Mouse (Mus musculus): ENCODE measurements at regions not wholly inside any gene's neighbourhood (a gene's known extent, or its start where the extent isn't known, plus 50 kb on each side); places are given as distances from the start of the nearest gene placed in this dataset.

DNA sequence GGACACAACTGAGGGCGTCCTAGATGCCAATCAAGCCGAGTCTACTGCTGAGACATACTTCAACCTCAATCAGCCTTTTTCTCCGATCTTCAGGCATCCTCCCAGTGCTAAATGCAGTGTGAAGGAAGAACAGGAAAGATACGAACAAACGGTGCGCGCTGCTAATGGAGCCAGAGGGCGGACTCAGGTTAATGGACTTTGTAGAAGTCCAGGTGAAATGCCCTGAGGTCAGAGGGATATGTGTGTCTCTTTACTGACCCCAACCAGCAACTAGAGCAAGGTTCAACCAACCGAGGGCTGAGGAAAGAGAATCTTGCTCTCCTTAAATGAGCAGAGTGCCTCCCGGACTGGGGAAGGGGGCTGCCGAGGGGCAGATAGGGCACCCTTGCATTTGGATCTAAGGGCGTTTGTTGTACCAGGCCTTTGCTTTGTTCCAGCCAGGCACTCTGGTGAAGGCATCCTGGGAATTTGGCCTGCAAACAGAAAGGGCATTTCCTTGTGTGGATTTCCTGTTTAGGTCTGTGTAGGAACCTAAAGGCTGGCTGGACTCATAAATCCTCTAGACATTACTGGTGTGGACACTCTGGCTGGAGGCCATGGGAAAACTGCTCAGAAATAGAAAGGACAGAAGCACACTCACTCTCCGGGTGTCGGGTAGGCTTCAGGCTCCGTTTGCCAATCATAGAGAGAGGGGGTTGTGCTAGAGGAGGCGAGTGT, 62.7 kb upstream of the Ahctf1 start:
- Histone ChIP-seq H3K4me2 (ENCODE audit: low read length) (no peak overlapping the region), H3K4me3 (replicated peaks; ENCODE audit: low read length) (no peak overlapping the region), H3K9ac (replicated peaks; ENCODE audit: low read depth, low read length) (no peak overlapping the region), H3K27me3 (replicated peaks; ENCODE audit: control insufficient read depth, insufficient read depth, low read length) (no peaks in the 10 kb centered on the region), H3K27ac (ENCODE audit: low read length) (no peak overlapping the region), H3K4me1 (replicated peaks; ENCODE audit: control insufficient read depth, insufficient read depth, low read length) (no peaks in the 10 kb centered on the region), H3K36me3 (ENCODE audit: control insufficient read depth, insufficient read depth) (no peaks in the 10 kb centered on the region), H3K9me3 (ENCODE audit: control insufficient read depth, low read length) (no peaks in the 10 kb centered on the region)
- 84% methylated on average over 16 of the region's 16 CpGs for WGBS
- ATAC-seq = no peak

DNA sequence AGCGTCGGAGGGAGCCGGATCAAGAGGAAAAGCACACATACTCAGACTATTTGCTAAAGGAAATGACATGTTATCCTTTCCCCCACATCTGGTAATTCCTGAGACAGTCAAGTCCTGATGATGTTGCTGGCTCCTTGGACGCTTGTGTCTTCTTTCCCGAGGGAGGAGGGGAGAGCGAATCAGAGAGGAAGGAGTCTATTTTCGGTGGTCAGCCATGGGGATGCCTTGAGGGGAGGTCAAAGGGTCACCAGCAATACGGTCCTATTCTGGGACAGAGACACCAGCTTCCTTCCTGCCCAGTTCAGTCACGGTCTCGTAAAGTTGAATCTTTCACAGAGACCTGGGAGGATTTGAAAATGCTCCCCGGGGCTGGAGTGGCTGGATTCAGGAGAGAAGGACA, 62.1 kb upstream of the Ahctf1 start:
- no peak overlapping the region for H3K27ac ChIP-seq (ENCODE audit: low read length)
- WGBS = 83% methylated on average over 11 of the region's 11 CpGs
- no peaks in the 10 kb centered on the region for H3K9me3 ChIP-seq (ENCODE audit: control insufficient read depth, low read length)
- no peak overlapping the region for H3K4me3 ChIP-seq (replicated peaks; ENCODE audit: low read length)
- no peaks in the 10 kb centered on the region for H3K36me3 ChIP-seq (ENCODE audit: control insufficient read depth, insufficient read depth)
- no peak for ATAC-seq
- no peaks in the 10 kb centered on the region for H3K27me3 ChIP-seq (replicated peaks; ENCODE audit: control insufficient read depth, insufficient read depth, low read length)
- H3K4me2 ChIP-seq (ENCODE audit: low read length) = no peak overlapping the region
- no peaks in the 10 kb centered on the region for H3K4me1 ChIP-seq (replicated peaks; ENCODE audit: control insufficient read depth, insufficient read depth, low read length)
- no peak overlapping the region for H3K9ac ChIP-seq (replicated peaks; ENCODE audit: low read depth, low read length)

DNA sequence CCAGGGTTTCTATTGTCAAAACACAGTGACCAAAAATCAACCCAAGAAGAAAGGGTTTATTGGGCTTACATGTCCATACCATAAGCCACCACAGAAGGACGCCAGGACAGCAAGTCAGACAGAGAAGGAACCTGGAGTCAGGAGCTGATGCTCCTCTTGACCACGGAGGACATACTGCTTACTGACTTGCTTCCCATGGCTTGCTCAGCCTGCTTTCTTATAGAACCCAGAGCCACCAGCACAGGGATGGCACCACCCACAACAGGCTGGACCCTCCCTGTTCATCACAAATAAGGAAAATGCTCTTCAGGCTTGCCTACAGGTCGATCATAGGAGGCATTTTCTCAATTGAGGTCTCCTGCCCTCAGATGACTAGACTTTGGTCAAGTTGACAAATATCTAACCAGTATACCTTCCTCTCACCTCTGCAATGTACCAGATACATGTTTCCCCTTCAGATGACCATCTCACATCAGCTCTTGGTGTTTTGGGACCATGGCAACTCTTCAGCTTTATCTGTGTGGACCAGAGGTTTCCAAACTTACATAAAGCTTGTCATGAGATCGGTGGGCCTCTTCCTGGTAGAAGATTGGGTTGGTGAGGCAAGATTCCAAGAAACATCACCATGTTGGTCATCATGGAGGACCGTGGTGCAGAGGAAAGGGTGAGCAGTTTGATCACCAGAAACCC, 61.2 kb upstream of the Ahctf1 start:
- H3K9me3 ChIP-seq (ENCODE audit: control insufficient read depth, low read length) = no peaks in the 10 kb centered on the region
- H3K27me3 ChIP-seq (replicated peaks; ENCODE audit: control insufficient read depth, insufficient read depth, low read length) = no peaks in the 10 kb centered on the region
- H3K36me3 ChIP-seq (ENCODE audit: control insufficient read depth, insufficient read depth) = no peaks in the 10 kb centered on the region
- no peak overlapping the region for H3K4me3 ChIP-seq (replicated peaks; ENCODE audit: low read length)
- WGBS = 93% methylated on average over 5 of the region's 5 CpGs
- H3K4me2 ChIP-seq (ENCODE audit: low read length) = no peak overlapping the region
- no peak for ATAC-seq
- no peak overlapping the region for H3K27ac ChIP-seq (ENCODE audit: low read length)
- no peak overlapping the region for H3K9ac ChIP-seq (replicated peaks; ENCODE audit: low read depth, low read length)
- H3K4me1 ChIP-seq (replicated peaks; ENCODE audit: control insufficient read depth, insufficient read depth, low read length) = no peaks in the 10 kb centered on the region

DNA sequence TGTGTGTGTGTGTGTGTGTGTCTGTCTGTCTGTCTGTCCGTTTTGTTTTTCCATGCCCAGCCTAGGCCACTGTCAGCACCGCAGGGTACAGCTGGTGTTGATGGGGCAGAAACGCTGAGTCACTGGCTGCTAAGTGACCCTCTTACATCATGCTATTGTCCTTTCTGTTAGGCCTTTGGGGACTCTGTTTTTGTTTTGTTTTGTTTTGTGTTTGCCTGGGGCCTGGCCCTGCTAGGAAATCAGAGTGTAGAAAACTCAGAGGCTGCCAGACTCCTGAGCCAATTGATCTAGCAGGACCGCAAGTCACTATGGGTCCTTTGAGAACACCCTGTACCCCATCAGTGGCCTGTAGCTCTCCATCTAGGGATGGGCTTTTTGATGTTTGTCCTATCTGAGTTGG, 59.9 kb upstream of the Ahctf1 start:
- Histone ChIP-seq H3K9me3 (ENCODE audit: control insufficient read depth, low read length) (no peaks in the 10 kb centered on the region), H3K4me3 (replicated peaks; ENCODE audit: low read length) (no peak overlapping the region), H3K9ac (replicated peaks; ENCODE audit: low read depth, low read length) (no peak overlapping the region), H3K4me1 (replicated peaks; ENCODE audit: control insufficient read depth, insufficient read depth, low read length) (no peaks in the 10 kb centered on the region), H3K27me3 (replicated peaks; ENCODE audit: control insufficient read depth, insufficient read depth, low read length) (no peaks in the 10 kb centered on the region), H3K27ac (ENCODE audit: low read length) (no peak overlapping the region), H3K36me3 (ENCODE audit: control insufficient read depth, insufficient read depth) (no peaks in the 10 kb centered on the region), H3K4me2 (ENCODE audit: low read length) (no peak overlapping the region)
- WGBS = 26% methylated on average over 4 of the region's 4 CpGs
- no peak for ATAC-seq

DNA sequence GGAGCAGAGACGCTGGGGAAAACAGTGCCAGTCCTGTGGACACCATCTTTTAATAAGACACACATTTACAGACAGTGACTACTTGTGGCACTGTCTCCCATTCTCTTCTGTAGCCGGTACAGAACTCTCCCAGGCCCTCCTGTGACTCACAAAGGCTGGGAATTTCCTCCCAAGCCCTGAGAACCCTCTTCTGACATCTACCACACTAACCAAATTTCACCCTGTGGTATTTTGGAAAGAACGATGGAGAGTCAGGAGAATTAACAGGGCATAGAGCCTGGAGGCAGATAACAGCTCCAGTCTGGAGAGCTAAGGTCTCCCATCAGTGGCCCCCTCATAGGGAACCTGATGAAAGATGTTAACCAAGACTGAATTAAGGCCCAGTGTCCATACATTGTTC, 59.5 kb upstream of the Ahctf1 start:
- H3K9me3 ChIP-seq (ENCODE audit: control insufficient read depth, low read length) = no peaks in the 10 kb centered on the region
- H3K4me1 ChIP-seq (replicated peaks; ENCODE audit: control insufficient read depth, insufficient read depth, low read length) = no peaks in the 10 kb centered on the region
- no peak overlapping the region for H3K4me3 ChIP-seq (replicated peaks; ENCODE audit: low read length)
- H3K27ac ChIP-seq (ENCODE audit: low read length) = no peak overlapping the region
- H3K9ac ChIP-seq (replicated peaks; ENCODE audit: low read depth, low read length) = no peak overlapping the region
- WGBS = 71% methylated on average over 3 of the region's 3 CpGs
- H3K4me2 ChIP-seq (ENCODE audit: low read length) = no peak overlapping the region
- no peaks in the 10 kb centered on the region for H3K36me3 ChIP-seq (ENCODE audit: control insufficient read depth, insufficient read depth)
- H3K27me3 ChIP-seq (replicated peaks; ENCODE audit: control insufficient read depth, insufficient read depth, low read length) = no peaks in the 10 kb centered on the region
- ATAC-seq = no peak

DNA sequence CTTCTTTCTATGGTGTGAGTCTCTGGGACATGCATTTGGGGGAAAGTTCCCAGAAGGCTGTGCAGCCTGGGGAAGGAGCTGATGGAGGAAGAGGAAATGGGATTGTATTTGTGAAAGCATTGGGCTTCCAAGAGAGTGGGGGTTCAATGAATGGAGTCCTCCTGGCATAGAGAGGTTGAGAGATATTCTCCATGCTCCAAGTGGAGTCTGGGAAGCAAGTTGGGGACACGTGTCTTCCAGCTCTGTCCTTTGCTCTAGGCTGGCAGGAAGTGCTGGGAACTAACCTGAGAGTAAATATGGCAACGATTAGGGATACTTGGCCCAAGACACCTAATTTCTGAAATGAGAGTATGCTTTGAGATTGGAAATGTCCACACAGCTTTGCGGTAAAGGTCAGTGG, 58.3 kb upstream of the Ahctf1 start:
- no peak for ATAC-seq
- H3K4me2 ChIP-seq (ENCODE audit: low read length) = no peak overlapping the region
- H3K9ac ChIP-seq (replicated peaks; ENCODE audit: low read depth, low read length) = no peak overlapping the region
- H3K9me3 ChIP-seq (ENCODE audit: control insufficient read depth, low read length) = no peaks in the 10 kb centered on the region
- no peak overlapping the region for H3K27ac ChIP-seq (ENCODE audit: low read length)
- no peaks in the 10 kb centered on the region for H3K27me3 ChIP-seq (replicated peaks; ENCODE audit: control insufficient read depth, insufficient read depth, low read length)
- H3K36me3 ChIP-seq (ENCODE audit: control insufficient read depth, insufficient read depth) = no peaks in the 10 kb centered on the region
- 88% methylated on average over 3 of the region's 3 CpGs for WGBS
- H3K4me1 ChIP-seq (replicated peaks; ENCODE audit: control insufficient read depth, insufficient read depth, low read length) = no peaks in the 10 kb centered on the region
- no peak overlapping the region for H3K4me3 ChIP-seq (replicated peaks; ENCODE audit: low read length)

DNA sequence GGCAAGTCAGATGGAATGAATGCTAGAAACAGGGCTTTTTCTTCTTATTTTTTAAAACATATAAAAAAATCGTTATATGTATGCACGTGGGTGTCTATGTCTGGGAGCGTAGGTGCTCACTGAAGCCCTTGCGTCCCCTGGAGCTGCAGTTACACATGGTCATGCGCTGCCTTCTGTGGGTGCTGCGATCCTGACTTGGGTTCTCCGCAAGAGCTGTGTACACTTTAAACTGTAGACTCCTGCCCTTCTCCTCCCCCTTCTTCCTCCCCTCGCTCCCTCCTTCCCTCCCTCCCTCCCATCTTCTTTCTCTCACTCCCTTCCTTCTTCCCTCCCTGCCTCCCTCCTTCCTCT, 56.0 kb upstream of the Ahctf1 start:
- no peak overlapping the region for H3K27ac ChIP-seq (ENCODE audit: low read length)
- ATAC-seq = 0 out of 2 replicates have a peak, but pooled peaks have one; percentile 36
- no peaks in the 10 kb centered on the region for H3K27me3 ChIP-seq (replicated peaks; ENCODE audit: control insufficient read depth, insufficient read depth, low read length)
- H3K4me1 ChIP-seq (replicated peaks; ENCODE audit: control insufficient read depth, insufficient read depth, low read length) = no peaks in the 10 kb centered on the region
- H3K9me3 ChIP-seq (ENCODE audit: control insufficient read depth, low read length) = no peaks in the 10 kb centered on the region
- 80% methylated on average over 8 of the region's 8 CpGs for WGBS
- no peak overlapping the region for H3K9ac ChIP-seq (replicated peaks; ENCODE audit: low read depth, low read length)
- no peak overlapping the region for H3K4me2 ChIP-seq (ENCODE audit: low read length)
- H3K36me3 ChIP-seq (ENCODE audit: control insufficient read depth, insufficient read depth) = no peaks in the 10 kb centered on the region
- H3K4me3 ChIP-seq (replicated peaks; ENCODE audit: low read length) = no peak overlapping the region

DNA sequence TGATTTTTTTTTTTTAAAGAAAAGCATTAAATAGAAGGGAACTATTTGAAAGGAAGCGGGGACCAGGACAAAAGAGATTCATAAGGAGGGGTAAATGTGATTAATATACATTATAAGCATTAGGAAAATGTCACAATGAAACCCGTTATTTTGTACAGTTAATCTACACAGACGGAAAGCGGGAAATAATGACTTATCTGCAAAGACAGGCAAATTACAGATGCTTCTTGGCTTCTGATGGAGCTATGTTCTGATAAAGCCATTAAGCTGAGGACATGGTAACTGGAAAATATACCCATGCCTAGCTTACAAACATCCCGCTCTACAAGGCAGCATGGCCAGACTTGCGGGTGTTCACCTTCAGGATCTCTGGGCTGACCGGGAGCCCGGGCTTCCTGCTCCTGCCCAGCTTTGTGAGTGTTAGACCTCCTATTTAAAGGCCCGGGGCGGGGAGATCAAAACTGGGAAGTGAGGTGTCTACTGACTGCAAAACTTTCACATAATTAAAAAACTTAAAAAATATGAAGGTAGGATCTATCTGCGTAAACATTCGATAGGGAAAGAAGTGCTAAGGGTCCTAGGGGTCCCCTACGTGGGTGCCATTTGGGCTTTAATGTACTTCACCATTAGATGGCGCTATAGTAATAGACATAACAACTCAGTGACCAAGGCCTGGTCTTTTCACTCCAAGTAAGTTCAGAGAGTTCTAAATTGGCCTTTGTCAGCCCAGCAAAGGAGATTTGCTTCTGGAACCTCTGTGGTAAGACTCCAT, 55.5 kb upstream of the Ahctf1 start:
- Histone ChIP-seq H3K4me3 (replicated peaks; ENCODE audit: low read length) (no peak overlapping the region), H3K4me1 (replicated peaks; ENCODE audit: control insufficient read depth, insufficient read depth, low read length) (peaks cover 3% of the 10 kb centered on the region; the same call in 1 of the 2 replicates), H3K27ac (ENCODE audit: low read length) (no peak overlapping the region), H3K9me3 (ENCODE audit: control insufficient read depth, low read length) (no peaks in the 10 kb centered on the region), H3K9ac (replicated peaks; ENCODE audit: low read depth, low read length) (no peak overlapping the region), H3K36me3 (ENCODE audit: control insufficient read depth, insufficient read depth) (no peaks in the 10 kb centered on the region), H3K4me2 (ENCODE audit: low read length) (no peak overlapping the region), H3K27me3 (replicated peaks; ENCODE audit: control insufficient read depth, insufficient read depth, low read length) (no peaks in the 10 kb centered on the region)
- peak; percentile 69 for ATAC-seq
- WGBS = 39% methylated on average over 14 of the region's 14 CpGs

DNA sequence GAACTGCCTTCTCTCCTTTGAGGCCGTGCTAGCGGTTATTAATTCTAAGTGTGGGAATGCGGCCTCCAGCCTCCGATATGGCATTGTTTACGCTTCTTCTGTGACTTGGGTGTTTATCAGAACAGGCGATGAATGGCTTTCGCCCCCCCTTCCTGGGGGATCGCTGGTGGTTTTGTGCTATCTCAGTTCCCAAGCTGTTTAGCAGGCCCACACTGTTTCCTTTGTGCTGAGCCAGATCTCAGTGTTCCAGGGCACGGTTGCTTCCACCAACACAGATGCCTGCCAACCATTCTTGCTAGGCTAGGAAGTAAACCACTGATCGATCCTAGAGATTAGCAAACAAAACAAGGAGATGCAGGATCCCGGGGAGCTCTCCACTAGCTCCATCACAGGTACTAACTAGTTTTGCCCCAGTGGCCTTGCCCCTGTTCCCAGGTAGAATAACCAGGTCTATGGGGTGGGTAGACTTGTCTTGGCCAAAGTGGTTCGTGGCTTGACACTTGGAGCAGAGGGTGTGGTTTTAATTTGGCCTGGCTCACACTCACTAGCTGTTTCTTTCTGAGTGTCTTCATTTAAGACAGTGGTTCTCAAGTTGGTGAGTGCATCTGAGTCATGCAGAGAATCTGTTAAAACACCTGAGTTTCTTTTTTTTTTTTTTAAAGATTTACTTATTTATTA, 50.9 kb upstream of the Ahctf1 start:
- Histone ChIP-seq H3K27ac (ENCODE audit: low read length) (no peak overlapping the region), H3K27me3 (replicated peaks; ENCODE audit: control insufficient read depth, insufficient read depth, low read length) (no peaks in the 10 kb centered on the region)
- 47% methylated on average over 12 of the region's 12 CpGs for WGBS

More for the DNA sequence above, 50.9 kb upstream of the Ahctf1 start:
- no peak for ATAC-seq
- Histone ChIP-seq H3K9ac (replicated peaks; ENCODE audit: low read depth, low read length) (no peak overlapping the region), H3K4me3 (replicated peaks; ENCODE audit: low read length) (no peak overlapping the region), H3K4me2 (ENCODE audit: low read length) (no peak overlapping the region), H3K4me1 (replicated peaks; ENCODE audit: control insufficient read depth, insufficient read depth, low read length) (peaks cover 3% of the 10 kb centered on the region; the same call in 1 of the 2 replicates), H3K9me3 (ENCODE audit: control insufficient read depth, low read length) (no peaks in the 10 kb centered on the region), H3K36me3 (ENCODE audit: control insufficient read depth, insufficient read depth) (no peaks in the 10 kb centered on the region)

All from forebrain, embryonic 16.5 days (tissue).